In the genomic region with DNA sequence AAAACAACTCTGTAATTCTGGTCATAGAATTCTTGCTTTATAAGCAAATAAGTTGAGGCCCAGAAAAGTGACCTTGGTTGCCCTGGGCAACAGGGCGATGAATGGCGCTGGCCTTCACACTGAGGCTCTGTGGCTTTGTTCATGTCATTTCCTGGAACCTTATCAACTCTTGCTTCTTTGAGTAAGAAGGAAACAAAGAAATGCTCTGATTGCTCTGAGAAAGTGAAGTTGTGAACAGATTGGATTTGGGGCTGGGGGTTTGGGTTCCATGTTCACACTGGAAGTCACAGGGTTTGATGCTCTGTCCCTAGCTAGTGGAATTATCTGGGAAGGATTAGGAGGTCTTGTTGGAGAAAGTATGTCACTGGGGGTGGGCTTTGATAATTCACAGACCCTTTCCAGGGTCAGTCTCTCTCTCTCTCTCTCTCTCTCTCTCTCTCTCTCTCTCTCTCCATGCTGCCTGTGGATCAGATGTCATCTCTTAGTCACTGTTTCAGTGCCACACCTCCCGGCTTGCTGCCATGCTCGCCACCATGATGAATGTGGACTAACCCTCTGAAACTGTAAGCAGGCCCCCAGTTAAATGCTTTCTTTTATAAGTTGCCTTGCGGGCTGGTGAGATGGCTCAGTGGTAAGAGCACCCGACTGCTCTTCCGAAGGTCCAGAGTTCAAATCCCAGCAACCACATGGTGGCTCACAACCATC, we compare ENCODE assay signal across 15 mouse cellular contexts. TPM values are rescaled to one million over a fixed set of nuclear protein-coding genes. Genes with fewer than 3 reads are reported as not detected.
DNase-seq lines count a peak whose midpoint lies in the region; ATAC-seq and TF ChIP-seq lines count a peak whose summit lies in the region.
"Had no signal": no experiment of that assay in that cellular context is flagged by ENCODE, and none has a peak within 500 bp of the region (broad histone marks: within the 10 kb centered on the region; RNA-seq: fewer than 3 reads in every experiment).

No protein-coding gene starts in this region.

- no peak for TF ChIP-seq EP300 in stomach, postnatal 0 days (optimal IDR thresholded peaks at IDR 0.05)

- H3K4me2 ChIP-seq in intestine, embryonic 16.5 days (ENCODE audit: low read depth, low read length): no peak overlapping the region
- H3K4me2 ChIP-seq in stomach, postnatal 0 days (replicated peaks; ENCODE audit: low read depth): no peak overlapping the region
- H3K4me2 ChIP-seq: limb, embryonic 13.5 days had no signal

- H3K4me1 ChIP-seq in intestine, embryonic 16.5 days (ENCODE audit: control insufficient read depth, insufficient read depth, low read length): peaks cover 15% of the 10 kb centered on the region
- H3K4me1 ChIP-seq in stomach, postnatal 0 days (replicated peaks; ENCODE audit: control insufficient read depth, insufficient read depth): no peaks in the 10 kb centered on the region; the same call in 1 of the 2 replicates

- no peaks in the 10 kb centered on the region for H3K9me3 ChIP-seq in intestine, embryonic 16.5 days (ENCODE audit: control insufficient read depth, low read length)
- no peaks in the 10 kb centered on the region for H3K9me3 ChIP-seq in stomach, postnatal 0 days (ENCODE audit: control insufficient read depth, low read length)
- H3K9me3 ChIP-seq: embryonic facial prominence, embryonic 10.5 days; limb, embryonic 13.5 days had no signal

- no peaks in the 10 kb centered on the region for H3K27me3 ChIP-seq in intestine, embryonic 16.5 days (replicated peaks; ENCODE audit: control insufficient read depth, insufficient read depth, low read length)
- H3K27me3 ChIP-seq in stomach, postnatal 0 days (ENCODE audit: control insufficient read depth, insufficient read depth, low read length): no peaks in the 10 kb centered on the region
- H3K27me3 ChIP-seq: limb, embryonic 13.5 days had no signal

- no peaks in the 10 kb centered on the region for H3K36me3 ChIP-seq in intestine, embryonic 16.5 days (ENCODE audit: control insufficient read depth, insufficient read depth, low read length)
- no peaks in the 10 kb centered on the region for H3K36me3 ChIP-seq in stomach, postnatal 0 days (ENCODE audit: control insufficient read depth, insufficient read depth, low read length)
- H3K36me3 ChIP-seq: limb, embryonic 13.5 days had no signal

- ATAC-seq in common myeloid progenitor, adult 5-6 weeks (replicated peaks; ENCODE audit: low read depth, poor library complexity, severe bottlenecking): peak; percentile 34; the same call in 1 of the 2 replicates
- ATAC-seq in intestine, embryonic 16.5 days: no peak
- no peak for ATAC-seq in stomach, postnatal 0 days (ENCODE audit: low FRiP score, low TSS enrichment)

- TF ChIP-seq CTCF in stomach, postnatal 0 days (IDR thresholded peaks at IDR 0.05; ENCODE audit: low read depth): no peak

- intact Hi-C loops in heart, postnatal 36 days (cut with DNase I): no loop called here

- H3K4me3 ChIP-seq in intestine, embryonic 16.5 days (ENCODE audit: low read length): no peak overlapping the region
- no peak overlapping the region for H3K4me3 ChIP-seq in stomach, postnatal 0 days (ENCODE audit: low read depth, low read length)
- H3K4me3 ChIP-seq: embryonic facial prominence, embryonic 10.5 days; limb, embryonic 13.5 days had no signal

- peak; percentile 83 for DNase-seq in heart, adult 11 months
- no peak for DNase-seq in heart, postnatal 36 days
- peak; percentile 43 for DNase-seq in 3134 (ENCODE audit: extremely low read depth, insufficient read length, low spot score)
- peak; percentile 55 for DNase-seq in Muller cell, postnatal 12 days (ENCODE audit: inconsistent ontology term)
- no peak for DNase-seq in thymus, postnatal 25 days
- DNase-seq in stomach, postnatal 0 days (ENCODE audit: low spot score): no peak
- DNase-seq: cerebellum, adult 11-12 months; gastrocnemius, postnatal 10 days; heart, postnatal 14 days; layer of hippocampus, postnatal 36 days; lung, adult 2 months had no signal

- H3K9ac ChIP-seq in intestine, embryonic 16.5 days (ENCODE audit: low read depth, low read length): no peak overlapping the region
- no peak overlapping the region for H3K9ac ChIP-seq in stomach, postnatal 0 days (ENCODE audit: low read length)
- H3K9ac ChIP-seq: limb, embryonic 13.5 days had no signal

- H3K27ac ChIP-seq in intestine, embryonic 16.5 days (ENCODE audit: low read length): no peak overlapping the region
- H3K27ac ChIP-seq in stomach, postnatal 0 days (replicated peaks): no peak overlapping the region
- H3K27ac ChIP-seq: embryonic facial prominence, embryonic 10.5 days; limb, embryonic 13.5 days had no signal

- WGBS in intestine, embryonic 16.5 days: 83% methylated on average over 7 of the region's 7 CpGs
- WGBS in stomach, postnatal 0 days: 90% methylated on average over 7 of the region's 7 CpGs

RNA-seq across cellular contexts. Expression of a gene that starts 50.2 kb away (rescaled TPM):
- total RNA-seq in heart, postnatal 36 days (2021): 1 to 10 TPM; 9.2 to 10.0 TPM
- total RNA-seq in common myeloid progenitor, adult 5-6 weeks (2017): 0.34 and 0.41 TPM in 2 replicates
- 14.3 and 15.1 TPM in 2 replicates for polyA plus RNA-seq in intestine, embryonic 16.5 days (2015; fragmentation: Nextera tagmentation; extraction: Ambion mirVana)
- polyA plus RNA-seq in stomach, postnatal 0 days (2015; fragmentation: Nextera tagmentation; extraction: Ambion mirVana): 7.7 and 7.9 TPM in 2 replicates

Comparison
In these comparisons a context has a peak if more than half of its experiments do, and no peak if none do; other contexts are left out.
1. DNase-seq: peak in heart, adult 11 months (single experiment), 3134 (single experiment) and Muller cell, postnatal 12 days (single experiment); none in heart, postnatal 36 days (0 of 2), thymus, postnatal 25 days (single experiment) and stomach, postnatal 0 days (single experiment).